Mouse (Mus musculus) thymus, adult 2 months (tissue): ENCODE results near the gene Top2b. TPM values are rescaled to one million over a fixed set of nuclear protein-coding genes. Genes with fewer than 3 reads are reported as not detected.

Source experiments
- DNase-seq: peaks from one replicate; pipeline ENCODE4 v3.0.0; 2021
- H3K27ac ChIP-seq: fragments of 200-500 bp; 2 replicates; pipeline ENCODE4 v1.5.1; 2012; ENCODE audit warnings: low read length, control low read depth; ENCODE audit not compliant: control insufficient read depth, insufficient read depth
- H3K27me3 ChIP-seq: fragments of 200-500 bp; 2 replicates; pipeline ENCODE4 v1.6.1; 2012; ENCODE audit warnings: mild to moderate bottlenecking, low read length, moderate library complexity, mixed read lengths; ENCODE audit not compliant: control insufficient read depth, insufficient read depth
- H3K36me3 ChIP-seq: fragments of 200-500 bp; 2 replicates; pipeline ENCODE4 v1.6.1; 2012; ENCODE audit warnings: mild to moderate bottlenecking, low read length, moderate library complexity; ENCODE audit not compliant: control insufficient read depth, insufficient read depth
- H3K4me1 ChIP-seq: fragments of 200-500 bp; replicated peaks from 2 replicates; pipeline ENCODE4 v1.6.1; 2012; ENCODE audit warnings: low read length; ENCODE audit not compliant: control insufficient read depth, insufficient read depth
- H3K4me3 ChIP-seq: fragments of 200-500 bp; 2 replicates; pipeline ENCODE4 v1.5.1; 2012; ENCODE audit warnings: mild to moderate bottlenecking, low read length, control low read depth, moderate library complexity; ENCODE audit not compliant: control insufficient read depth, insufficient read depth
- CTCF ChIP-seq: fragments of 200-500 bp; IDR thresholded peaks from 2 replicates; pipeline ENCODE4 v1.5.1; 2012; ENCODE audit warnings: mild to moderate bottlenecking, control low read depth, low read length, moderate library complexity, borderline replicate concordance; ENCODE audit not compliant: control insufficient read depth, poor library complexity, insufficient read depth; ENCODE audit errors: extremely low read depth
- POLR2A ChIP-seq: fragments of 200-500 bp; IDR thresholded peaks from 2 replicates; pipeline ENCODE4 v1.6.1; 2012; ENCODE audit warnings: mild to moderate bottlenecking, low read length, control low read depth, moderate library complexity; ENCODE audit not compliant: control insufficient read depth, poor library complexity, insufficient read depth; ENCODE audit errors: extremely low read depth
- WGBS: fragments of 180-500 bp; shearing (Covaris S2); methylation state at CpG from one replicate; pipeline ENCODE4 v1.1.7; 2018; 5-methylcytosine and 5-hydroxymethylcytosine counted together
- polyA plus RNA-seq: library from polyadenylated mRNA; depleted of rRNA; stranded (reverse); fragments of >200 nt; gene quantifications from 2 replicates; pipeline ENCODE4 v1.2.3, GENCODE M21; 2012

The Top2b gene
- polyA plus RNA-seq, 1 experiment: 37.2 TPM

DNA sequence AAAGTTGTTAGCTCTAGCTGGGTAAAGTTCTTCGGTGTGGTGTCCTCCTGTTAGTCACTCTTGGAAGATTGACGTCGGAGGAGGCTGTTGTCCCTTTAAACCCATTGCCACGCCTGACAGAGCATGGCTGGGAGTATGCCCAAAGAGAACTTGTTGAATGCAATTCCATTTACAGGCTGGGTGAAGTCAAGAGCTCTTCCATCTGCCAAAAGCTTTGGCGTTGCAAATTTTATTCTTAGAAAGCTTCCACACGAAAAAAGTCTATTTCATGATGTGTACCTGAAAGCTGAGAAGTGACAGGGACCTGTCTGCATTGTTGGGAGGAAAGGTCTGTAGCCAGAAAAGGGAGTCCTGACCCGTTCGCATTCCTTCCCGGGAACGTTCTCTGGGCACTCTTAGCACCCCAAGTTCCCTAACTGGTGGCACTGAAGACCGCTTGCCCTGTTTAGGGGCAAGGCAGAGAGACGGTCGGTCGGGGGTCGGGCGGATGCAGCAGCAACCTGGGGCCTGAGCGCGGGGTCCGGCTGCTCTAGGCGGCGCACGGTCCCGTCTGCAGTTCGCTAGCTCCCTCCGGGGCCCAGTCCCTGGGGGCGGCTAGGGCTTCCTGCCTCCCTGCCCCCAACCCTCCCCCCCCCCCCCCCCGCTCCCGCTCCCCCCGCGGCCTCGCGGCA, 683 bp upstream of the Top2b start:
- Histone ChIP-seq H3K36me3 (no peaks in the 10 kb centered on the region), H3K4me1 (peaks cover 3% of the 10 kb centered on the region; the same call in 1 of the 2 replicates), H3K27me3 (no peaks in the 10 kb centered on the region), H3K27ac (peak overlapping the region; percentile 90), H3K4me3 (peak overlapping the region; percentile 89)
- peak; percentile 74 for DNase-seq
- WGBS: under 1% methylated on average over 26 of the region's 32 CpGs
- TF ChIP-seq POLR2A: no peak
- peak; percentile 12; the same call in 1 of the 2 replicates for TF ChIP-seq CTCF

DNA sequence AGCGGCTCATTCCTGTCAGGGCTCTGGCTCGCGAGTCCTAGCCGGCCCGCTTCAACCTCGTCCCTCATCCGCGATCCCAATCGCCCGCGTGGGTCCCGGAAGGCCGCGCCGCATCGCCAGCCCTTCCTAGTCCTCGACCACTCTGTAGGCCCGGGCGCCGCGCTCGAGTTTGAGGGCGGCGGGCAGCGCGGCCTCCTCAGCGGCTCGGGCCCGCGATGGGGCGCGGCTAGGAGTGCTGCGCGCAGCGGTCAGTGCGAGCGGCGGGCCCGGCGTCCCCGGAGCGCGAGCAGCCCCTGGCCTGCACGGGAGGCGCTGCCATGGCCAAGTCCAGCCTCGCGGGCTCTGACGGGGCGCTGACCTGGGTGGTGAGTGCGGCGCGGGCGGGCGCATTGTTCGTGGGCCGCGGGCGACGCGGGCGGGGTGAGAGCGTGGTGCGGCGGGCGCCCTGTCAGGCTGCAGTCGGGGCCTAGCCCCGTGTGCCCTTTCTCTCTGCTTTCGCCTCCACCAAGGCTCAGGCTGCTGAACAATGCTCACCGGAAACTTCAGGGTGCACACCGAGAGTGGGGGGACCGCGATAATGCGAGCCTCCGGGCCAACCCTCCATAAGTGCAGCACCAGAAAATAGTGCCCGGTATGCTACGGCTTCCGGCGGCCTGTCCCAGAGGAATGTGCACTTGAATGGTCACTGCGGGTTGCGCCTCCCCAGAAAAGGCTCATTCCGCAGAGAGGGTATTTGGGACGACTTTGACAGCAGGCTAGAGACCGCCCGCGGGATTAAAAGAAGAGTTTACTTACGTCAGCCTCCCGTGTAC, 589 bp downstream of the Top2b start:
- Histone ChIP-seq H3K27ac (peak overlapping the region; percentile 85), H3K36me3 (no peaks in the 10 kb centered on the region), H3K27me3 (no peaks in the 10 kb centered on the region), H3K4me1 (peaks cover 3% of the 10 kb centered on the region; the same call in 1 of the 2 replicates), H3K4me3 (peak overlapping the region; percentile 88)
- TF ChIP-seq CTCF: 0 out of 2 replicates have a peak, but pooled peaks have one; percentile 10
- TF ChIP-seq POLR2A: peak; percentile 45
- WGBS: under 1% methylated on average over 87 of the region's 87 CpGs
- peak; percentile 69 for DNase-seq

DNA sequence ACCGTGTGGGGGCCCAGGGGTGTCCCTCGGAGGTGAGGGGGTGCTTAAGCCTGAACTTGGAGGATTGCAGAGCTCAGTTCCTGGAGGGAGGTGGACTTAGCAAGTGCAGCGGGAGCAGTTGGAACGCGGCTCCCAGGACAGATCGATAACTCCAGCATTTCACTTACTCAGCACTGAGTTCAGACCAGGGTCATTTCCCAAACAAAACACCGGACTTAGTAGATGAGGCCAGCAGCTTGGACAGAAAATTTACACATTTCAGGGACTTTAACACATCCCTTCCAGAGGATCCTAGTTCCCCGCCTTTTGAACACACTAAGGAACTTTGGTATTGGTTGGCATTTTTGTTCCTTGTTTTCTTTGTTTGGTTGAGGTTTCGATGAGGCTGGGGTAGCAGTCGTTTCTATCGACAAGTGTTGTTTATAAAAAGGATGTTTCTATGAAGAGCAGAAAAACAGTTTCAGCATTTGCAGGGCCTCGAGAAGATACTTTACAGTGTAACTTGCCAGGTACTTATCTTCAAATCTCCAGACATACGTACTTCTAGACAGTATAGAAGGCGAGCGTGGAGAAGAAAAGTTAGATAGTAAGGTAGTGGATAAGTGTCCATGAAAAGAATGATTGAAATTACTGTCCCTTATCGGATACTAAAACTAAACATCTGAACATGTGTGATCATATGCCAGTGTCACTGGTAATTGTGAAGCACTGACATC, 1.4 kb downstream of the Top2b start:
- DNase-seq: no peak
- Histone ChIP-seq H3K27me3 (no peaks in the 10 kb centered on the region), H3K4me1 (peaks cover 3% of the 10 kb centered on the region; the same call in 1 of the 2 replicates), H3K36me3 (no peaks in the 10 kb centered on the region), H3K4me3 (peak overlapping the region; percentile 88), H3K27ac (peak overlapping the region; percentile 85)
- no peak for TF ChIP-seq CTCF
- TF ChIP-seq POLR2A: no peak
- 4% methylated on average over 16 of the region's 16 CpGs for WGBS

DNA sequence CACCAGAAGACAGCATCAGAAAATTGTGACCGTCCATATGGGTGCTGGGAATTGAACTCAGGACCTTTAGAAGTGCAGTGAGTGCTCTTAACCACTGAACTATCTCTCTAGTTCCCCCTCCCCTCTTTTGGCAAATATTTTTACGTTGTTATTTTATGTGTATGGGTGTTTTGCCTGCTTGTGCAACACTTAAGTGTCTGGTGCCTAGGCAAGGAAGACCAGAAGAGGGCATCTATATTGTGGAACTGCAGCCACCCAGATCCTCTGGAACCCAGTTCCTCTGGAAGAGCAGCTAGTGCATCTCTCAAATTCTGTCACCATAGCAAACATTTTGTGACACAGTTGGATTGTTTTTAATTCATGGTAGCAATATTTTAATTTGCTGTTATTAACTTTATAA, 2.0 kb downstream of the Top2b start:
- no peak overlapping the region for H3K4me3 ChIP-seq
- H3K27ac ChIP-seq: no peak overlapping the region
- H3K27me3 ChIP-seq: no peaks in the 10 kb centered on the region
- H3K36me3 ChIP-seq: no peaks in the 10 kb centered on the region
- peak; percentile 13 for DNase-seq
- peaks cover 3% of the 10 kb centered on the region; the same call in 1 of the 2 replicates for H3K4me1 ChIP-seq
- no peak for TF ChIP-seq CTCF
- TF ChIP-seq POLR2A: no peak
- 36% methylated on average over 2 of the region's 2 CpGs for WGBS

DNA sequence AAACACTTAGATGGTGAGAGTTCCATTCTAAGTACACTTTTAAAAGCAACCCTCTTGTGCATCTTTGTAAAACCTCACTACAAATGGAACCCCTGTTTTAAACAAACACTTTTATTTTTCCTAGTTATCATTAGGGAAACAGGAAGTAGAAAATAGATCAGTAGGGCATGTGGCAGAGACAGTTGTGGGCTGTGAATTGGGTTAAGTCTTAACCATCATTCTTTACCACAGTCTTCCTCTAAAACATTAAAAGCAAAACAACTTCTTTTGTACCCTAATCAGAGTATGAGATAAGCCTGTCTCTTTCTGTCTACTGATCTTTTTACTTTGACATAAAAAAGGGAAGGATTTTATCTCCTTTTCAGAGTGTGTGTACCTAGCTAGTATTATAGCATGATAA, 7.8 kb downstream of the Top2b start:
- DNase-seq: no peak
- Histone ChIP-seq H3K27me3 (no peaks in the 10 kb centered on the region), H3K4me3 (no peak overlapping the region), H3K27ac (no peak overlapping the region), H3K4me1 (peaks cover 4% of the 10 kb centered on the region; the same call in 1 of the 2 replicates), H3K36me3 (no peaks in the 10 kb centered on the region; the same call in 1 of the 2 replicates)
- TF ChIP-seq CTCF: no peak
- TF ChIP-seq POLR2A: no peak

GRCm38 (mm10) chr14:16373190-16373589, 8.2 kb downstream of the Top2b start:
- no peak overlapping the region for H3K4me3 ChIP-seq
- no peak for DNase-seq
- H3K4me1 ChIP-seq: peaks cover 4% of the 10 kb centered on the region; the same call in 1 of the 2 replicates
- no peak overlapping the region for H3K27ac ChIP-seq
- TF ChIP-seq CTCF: no peak
- TF ChIP-seq POLR2A: no peak
- H3K36me3 ChIP-seq: no peaks in the 10 kb centered on the region; the same call in 1 of the 2 replicates
- H3K27me3 ChIP-seq: no peaks in the 10 kb centered on the region
